8 mouse cellular contexts compared by ENCODE assay signal in the genomic region with DNA sequence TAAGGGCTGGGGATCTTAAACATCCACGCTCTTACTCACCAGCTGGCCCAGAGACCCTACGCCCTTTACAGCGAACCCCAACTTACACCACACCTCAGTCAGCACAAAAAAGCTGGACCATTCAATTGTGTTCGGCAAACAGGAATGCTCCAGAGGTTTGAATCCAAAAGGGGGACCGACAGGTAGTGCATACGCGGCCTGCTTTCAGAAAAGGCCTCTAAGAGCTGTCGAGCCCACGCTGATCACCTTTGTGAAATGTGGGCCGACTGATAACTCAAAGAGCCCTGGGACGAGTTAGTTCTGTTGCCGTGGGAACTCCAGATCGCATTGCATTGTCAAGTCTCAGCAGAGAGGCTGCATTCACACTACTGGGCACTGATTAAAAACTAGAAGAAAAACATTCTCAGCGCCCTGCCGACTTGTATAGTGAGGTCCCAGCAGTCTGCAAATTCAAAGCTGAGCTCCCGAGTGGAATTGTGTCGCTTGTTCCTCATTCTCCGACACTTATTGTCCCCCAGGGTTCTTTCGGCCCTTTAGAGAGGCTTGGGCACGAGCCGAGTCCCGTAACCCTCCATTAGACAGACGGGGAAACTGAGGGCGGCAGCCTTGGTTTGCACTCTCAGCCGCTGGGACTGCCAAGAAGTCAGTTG. TPM values are rescaled to one million over a fixed set of nuclear protein-coding genes. Genes with fewer than 3 reads are reported as not detected.
DNase-seq lines count a peak whose midpoint lies in the region; ATAC-seq and TF ChIP-seq lines count a peak whose summit lies in the region.

No protein-coding gene starts in this region.

- DNase-seq in kidney, postnatal 36 days: no peak
- DNase-seq in brain, embryonic 14.5 days (ENCODE audit: low read depth): peak; percentile 82
- DNase-seq in frontal cortex, adult 2 months (ENCODE audit: extremely low spot score in 1 of 2, low spot score in 1 of 2): no peak
- DNase-seq in layer of hippocampus, adult 18-20 months (ENCODE audit: low spot score in 2 of 2): no peak
- DNase-seq in left cerebral cortex, adult 11 months (ENCODE audit: low spot score): no peak

- TF ChIP-seq CTCF in brain, embryonic 14.5 days (IDR thresholded peaks at IDR 0.05; ENCODE audit: borderline replicate concordance, extremely low read depth, insufficient read depth, insufficient read length): no peak

- H3K27me3 ChIP-seq in kidney, embryonic 14.5 days (ENCODE audit: control insufficient read depth, insufficient read depth, low read length): no peaks in the 10 kb centered on the region
- no peaks in the 10 kb centered on the region for H3K27me3 ChIP-seq in hindbrain, embryonic 15.5 days
- no peaks in the 10 kb centered on the region for H3K27me3 ChIP-seq in midbrain, embryonic 15.5 days (replicated peaks)

- peak overlapping the region; percentile 82 for H3K4me3 ChIP-seq in kidney, embryonic 14.5 days (ENCODE audit: low read length)
- H3K4me3 ChIP-seq in hindbrain, embryonic 15.5 days: peak overlapping the region; percentile 57
- peak overlapping the region; percentile 80 for H3K4me3 ChIP-seq in midbrain, embryonic 15.5 days

- H3K9me3 ChIP-seq in kidney, embryonic 14.5 days (ENCODE audit: control insufficient read depth, low read length): no peaks in the 10 kb centered on the region
- H3K9me3 ChIP-seq in hindbrain, embryonic 15.5 days: no peaks in the 10 kb centered on the region
- H3K9me3 ChIP-seq in midbrain, embryonic 15.5 days: no peaks in the 10 kb centered on the region

- H3K27ac ChIP-seq in kidney, embryonic 14.5 days (ENCODE audit: low read depth, low read length): peak overlapping the region; percentile 93; the same call in 1 of the 2 replicates
- peak overlapping the region; percentile 85 for H3K27ac ChIP-seq in hindbrain, embryonic 15.5 days (replicated peaks)
- peak overlapping the region; percentile 88 for H3K27ac ChIP-seq in midbrain, embryonic 15.5 days

- peaks cover 26% of the 10 kb centered on the region for H3K4me1 ChIP-seq in kidney, embryonic 14.5 days (ENCODE audit: control insufficient read depth, insufficient read depth, low read length)
- H3K4me1 ChIP-seq in hindbrain, embryonic 15.5 days (replicated peaks): peaks cover 59% of the 10 kb centered on the region
- peaks cover 60% of the 10 kb centered on the region for H3K4me1 ChIP-seq in midbrain, embryonic 15.5 days

- H3K4me2 ChIP-seq in kidney, embryonic 14.5 days (replicated peaks; ENCODE audit: low read depth, low read length): peak overlapping the region; percentile 82
- peak overlapping the region; percentile 90 for H3K4me2 ChIP-seq in hindbrain, embryonic 15.5 days
- peak overlapping the region; percentile 66 for H3K4me2 ChIP-seq in midbrain, embryonic 15.5 days

- H3K36me3 ChIP-seq in kidney, embryonic 14.5 days (ENCODE audit: control insufficient read depth, insufficient read depth, low read length): peaks cover 47% of the 10 kb centered on the region
- peaks cover 19% of the 10 kb centered on the region; the same call in 1 of the 2 replicates for H3K36me3 ChIP-seq in hindbrain, embryonic 15.5 days
- H3K36me3 ChIP-seq in midbrain, embryonic 15.5 days (replicated peaks): peaks cover 8% of the 10 kb centered on the region

- 24% methylated on average over 25 of the region's 25 CpGs for WGBS in kidney, embryonic 14.5 days
- 16% methylated on average over 25 of the region's 25 CpGs for WGBS in hindbrain, embryonic 15.5 days
- 18% methylated on average over 25 of the region's 25 CpGs for WGBS in midbrain, embryonic 15.5 days

- ATAC-seq in kidney, embryonic 14.5 days (ENCODE audit: low FRiP score, low TSS enrichment): no peak
- 0 out of 2 replicates have a peak, but pooled peaks have one; percentile 4 for ATAC-seq in hindbrain, embryonic 15.5 days (ENCODE audit: low FRiP score, low read depth)
- peak; percentile 16 for ATAC-seq in midbrain, embryonic 15.5 days (replicated peaks)

- TF ChIP-seq POLR2A in brain, embryonic 14.5 days (IDR thresholded peaks at IDR 0.05; ENCODE audit: borderline replicate concordance, extremely low read depth, insufficient read depth, insufficient read length, poor library complexity, severe bottlenecking): no peak

- peak overlapping the region; percentile 85 for H3K9ac ChIP-seq in kidney, embryonic 14.5 days (ENCODE audit: low read depth, low read length)
- H3K9ac ChIP-seq in hindbrain, embryonic 15.5 days: peak overlapping the region; percentile 71
- H3K9ac ChIP-seq in midbrain, embryonic 15.5 days: peak overlapping the region; percentile 70

RNA-seq across cellular contexts. Expression of a gene that starts 36.5 kb away (rescaled TPM):
- 0.15 and 0.54 TPM in 2 replicates for polyA plus RNA-seq in kidney, embryonic 14.5 days (2014; fragmentation: Nextera tagmentation; extraction: Ambion mirVana)
- polyA plus RNA-seq in brain, embryonic 14.5 days (2012; rRNA removed): 1.3 and 1.6 TPM in 2 replicates
- polyA plus RNA-seq in hindbrain, embryonic 15.5 days (2015; fragmentation: Nextera tagmentation; extraction: Ambion mirVana): 1.5 and 1.8 TPM in 2 replicates
- 1.8 TPM in 2 replicates for polyA plus RNA-seq in midbrain, embryonic 15.5 days (2015; fragmentation: Nextera tagmentation; extraction: Ambion mirVana)
- 0.67 and 1.00 TPM in 2 replicates for polyA plus RNA-seq in frontal cortex, adult 2 months (2012; rRNA removed)
- under 1 TPM; 0.57 to 0.86 TPM for total RNA-seq in layer of hippocampus, adult 18-20 months (2021)

RNA-seq across cellular contexts. Expression of a gene that starts 36.7 kb away (rescaled TPM):
- polyA plus RNA-seq in kidney, embryonic 14.5 days (2014; fragmentation: Nextera tagmentation; extraction: Ambion mirVana): 10.1 and 13.8 TPM in 2 replicates
- 6.2 and 7.0 TPM in 2 replicates for polyA plus RNA-seq in brain, embryonic 14.5 days (2012; rRNA removed)
- 9.1 and 9.6 TPM in 2 replicates for polyA plus RNA-seq in hindbrain, embryonic 15.5 days (2015; fragmentation: Nextera tagmentation; extraction: Ambion mirVana)
- 9.6 and 11.1 TPM in 2 replicates for polyA plus RNA-seq in midbrain, embryonic 15.5 days (2015; fragmentation: Nextera tagmentation; extraction: Ambion mirVana)
- polyA plus RNA-seq in frontal cortex, adult 2 months (2012; rRNA removed): 6.3 and 7.9 TPM in 2 replicates
- 1 to 10 TPM; 5.1 to 6.0 TPM for total RNA-seq in layer of hippocampus, adult 18-20 months (2021)
